Mouse (Mus musculus): Measurements from ENCODE around the gene Iba57. TPM values are rescaled to one million over a fixed set of nuclear protein-coding genes. Genes with fewer than 3 reads are reported as not detected.

The Iba57 gene
- polyA plus RNA-seq, 1 experiment from 2014 or later = 5.0 TPM

DNA sequence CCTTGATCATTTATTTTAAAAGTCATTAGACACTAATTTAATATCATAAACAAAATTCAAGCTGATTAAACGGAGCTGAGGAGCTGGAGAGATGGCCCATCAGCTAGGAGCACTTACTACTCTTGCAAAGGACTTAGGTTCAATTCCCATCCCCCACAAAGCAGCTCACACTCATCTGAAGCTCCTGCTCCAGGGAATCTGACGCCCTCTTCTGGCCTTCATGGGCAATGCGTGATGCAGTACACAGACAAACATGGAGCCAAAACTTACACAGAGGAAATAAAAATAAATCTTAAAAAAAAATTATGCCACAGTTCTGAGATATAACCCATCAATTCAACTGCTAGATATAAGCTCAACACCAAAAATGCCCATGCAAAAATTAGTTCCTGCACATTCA, 11.8 kb downstream of the Iba57 start:
- Histone ChIP-seq H3K27ac (no peak overlapping the region), H3K4me1 (replicated peaks) (no peaks in the 10 kb centered on the region), H3K4me2 (no peak overlapping the region), H3K9ac (replicated peaks) (no peak overlapping the region), H3K27me3 (no peaks in the 10 kb centered on the region), H3K4me3 (replicated peaks) (no peak overlapping the region), H3K9me3 (no peaks in the 10 kb centered on the region), H3K36me3 (peaks cover 9% of the 10 kb centered on the region)
- no peak for ATAC-seq (ENCODE audit: insufficient number of reproducible peaks, insufficient read depth, low FRiP score, low TSS enrichment, low read depth)
- 31% methylated on average over 3 of the region's 3 CpGs for WGBS

DNA sequence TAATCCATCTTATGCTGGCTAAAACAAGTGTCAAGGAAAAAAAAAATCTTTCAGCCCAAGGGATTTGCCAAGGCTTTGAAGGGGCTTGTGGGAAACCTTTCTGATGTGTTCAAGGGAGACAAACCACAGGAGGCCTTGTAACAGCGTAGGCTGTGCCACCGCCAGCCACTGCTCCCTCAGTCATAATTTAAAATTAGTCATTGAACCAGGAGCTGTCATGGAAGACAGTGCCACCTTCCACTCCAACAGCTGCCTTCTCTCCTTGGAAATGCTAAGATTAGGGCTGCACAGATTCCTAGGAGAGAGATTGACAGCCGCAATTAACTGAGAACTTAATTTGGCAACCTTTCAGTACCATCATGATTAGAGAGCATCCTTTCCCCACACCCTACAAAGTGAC, 14.2 kb downstream of the Iba57 start:
- H3K4me2 ChIP-seq = no peak overlapping the region
- no peak overlapping the region for H3K27ac ChIP-seq
- 68% methylated on average over 3 of the region's 3 CpGs for WGBS
- ATAC-seq (ENCODE audit: insufficient number of reproducible peaks, insufficient read depth, low FRiP score, low TSS enrichment, low read depth) = no peak
- H3K4me1 ChIP-seq (replicated peaks) = no peaks in the 10 kb centered on the region
- H3K27me3 ChIP-seq = 0 out of 2 replicates have a peak, but pooled peaks cover 3% of the 10 kb centered on the region
- no peaks in the 10 kb centered on the region for H3K9me3 ChIP-seq
- H3K9ac ChIP-seq (replicated peaks) = no peak overlapping the region
- H3K36me3 ChIP-seq = no peaks in the 10 kb centered on the region
- no peak overlapping the region for H3K4me3 ChIP-seq (replicated peaks)

DNA sequence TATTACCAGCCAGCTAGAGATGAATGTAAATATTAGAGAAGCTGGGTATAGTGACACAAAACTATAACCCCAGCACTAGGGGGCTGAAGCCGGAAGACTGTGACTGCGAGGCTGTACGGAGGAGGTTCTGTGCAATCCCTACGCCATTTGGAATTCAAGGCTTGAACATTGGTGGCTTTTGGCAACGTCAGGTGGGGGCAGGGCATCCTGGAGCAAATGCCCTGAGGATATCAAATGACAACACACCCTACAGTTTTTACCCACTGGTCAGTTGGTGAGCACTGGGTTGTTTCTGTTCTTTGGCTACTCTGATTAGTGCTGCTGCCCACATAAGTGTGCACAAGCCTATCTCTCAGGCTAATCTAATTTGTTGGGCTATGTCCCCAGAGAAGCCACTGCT, 20.6 kb downstream of the Iba57 start:
- no peak for ATAC-seq (ENCODE audit: insufficient number of reproducible peaks, insufficient read depth, low FRiP score, low TSS enrichment, low read depth)
- WGBS = 69% methylated on average over 5 of the region's 5 CpGs
- Histone ChIP-seq H3K9me3 (no peaks in the 10 kb centered on the region), H3K4me1 (replicated peaks) (no peaks in the 10 kb centered on the region), H3K4me3 (replicated peaks) (no peak overlapping the region), H3K27me3 (peaks cover 18% of the 10 kb centered on the region), H3K4me2 (no peak overlapping the region), H3K36me3 (no peaks in the 10 kb centered on the region), H3K27ac (no peak overlapping the region), H3K9ac (replicated peaks) (no peak overlapping the region)

DNA sequence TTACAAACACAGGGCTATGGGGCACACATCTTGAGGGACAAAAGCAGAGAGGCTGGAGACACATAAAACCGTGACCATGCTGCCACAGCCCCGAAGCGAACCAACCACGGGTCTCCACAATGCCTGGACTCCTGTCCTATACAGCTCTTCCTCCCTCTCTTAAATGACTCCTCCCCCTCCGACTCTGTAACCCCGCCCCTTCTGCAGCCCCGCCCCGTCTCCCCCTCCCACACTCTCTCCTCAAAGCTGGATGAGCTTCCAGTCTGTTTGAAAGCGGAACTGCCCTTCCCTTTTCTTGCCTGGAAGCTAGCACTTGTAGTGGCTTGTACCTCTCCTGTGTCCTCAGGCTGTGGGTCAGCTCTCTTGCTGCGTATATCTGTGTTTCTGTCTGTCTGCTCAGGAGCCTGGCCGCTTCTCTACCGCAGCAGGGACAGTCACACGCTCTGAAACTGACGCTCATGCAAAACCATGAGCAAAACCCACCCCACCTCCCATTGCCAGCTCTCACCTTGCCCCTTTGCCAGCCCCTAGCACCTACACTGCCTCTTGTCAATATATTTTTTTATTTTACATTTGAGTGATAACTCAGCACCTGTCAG, 21.7 kb downstream of the Iba57 start:
- Histone ChIP-seq H3K9ac (replicated peaks) (no peak overlapping the region), H3K9me3 (no peaks in the 10 kb centered on the region), H3K27ac (no peak overlapping the region), H3K27me3 (peaks cover 28% of the 10 kb centered on the region), H3K4me2 (peak overlapping the region; percentile 30; the same call in 1 of the 2 replicates), H3K36me3 (no peaks in the 10 kb centered on the region), H3K4me1 (replicated peaks) (no peaks in the 10 kb centered on the region), H3K4me3 (replicated peaks) (no peak overlapping the region)
- ATAC-seq (ENCODE audit: insufficient number of reproducible peaks, insufficient read depth, low FRiP score, low TSS enrichment, low read depth) = no peak
- 11% methylated on average over 14 of the region's 14 CpGs for WGBS

DNA sequence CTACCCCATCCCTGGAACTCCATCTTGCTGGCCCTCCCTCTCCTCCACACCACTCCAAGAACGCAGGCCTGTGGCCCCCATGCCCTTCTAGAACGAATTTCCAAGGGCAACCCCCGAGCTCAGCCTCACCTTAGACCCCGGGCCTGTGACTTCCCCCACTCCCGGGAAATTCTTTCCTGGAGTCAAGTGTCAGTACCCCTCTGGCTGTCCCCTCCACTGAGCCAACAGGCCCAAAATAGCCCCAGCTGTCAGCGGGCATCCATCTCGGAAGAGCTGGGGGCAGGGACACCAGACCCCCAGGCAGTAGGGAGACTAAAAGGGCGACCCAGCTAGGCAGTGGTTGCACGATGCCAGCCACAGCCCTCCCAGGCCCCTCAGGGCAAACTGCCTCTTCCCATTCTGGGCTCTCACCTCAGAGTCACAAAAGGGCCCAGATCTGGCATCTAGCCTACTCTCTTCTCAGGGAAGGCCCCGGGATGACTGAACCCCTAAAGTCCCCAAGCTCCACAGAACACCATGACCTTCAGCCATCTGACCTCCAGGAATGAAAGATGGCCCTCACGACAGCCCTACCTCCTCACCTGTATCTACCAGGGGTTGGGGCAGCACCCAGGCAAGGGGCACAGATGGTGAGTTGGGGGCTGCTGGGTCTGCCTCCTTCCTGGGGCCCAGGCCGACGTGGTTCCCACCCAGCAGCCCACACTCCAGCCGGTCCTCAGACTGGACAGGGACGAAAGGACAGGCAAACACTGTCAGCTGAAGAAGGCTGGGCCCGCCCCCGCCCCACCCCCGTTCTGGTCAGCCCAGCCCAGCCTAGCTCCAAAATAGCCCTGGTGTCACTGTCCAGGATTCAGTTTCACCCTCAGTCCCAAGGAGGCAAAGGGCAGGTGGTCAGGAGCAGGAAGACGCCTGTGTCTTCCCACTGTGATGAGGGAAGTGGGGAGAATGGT, 24.7 kb downstream of the Iba57 start:
- ATAC-seq (ENCODE audit: insufficient number of reproducible peaks, insufficient read depth, low FRiP score, low TSS enrichment, low read depth) = no peak
- Histone ChIP-seq H3K27ac (no peak overlapping the region), H3K9me3 (no peaks in the 10 kb centered on the region), H3K9ac (replicated peaks) (no peak overlapping the region; the same call in 1 of the 2 replicates), H3K4me1 (replicated peaks) (peaks cover 11% of the 10 kb centered on the region), H3K4me2 (no peak overlapping the region), H3K36me3 (no peaks in the 10 kb centered on the region), H3K27me3 (peaks cover 56% of the 10 kb centered on the region), H3K4me3 (replicated peaks) (no peak overlapping the region)
- WGBS = 61% methylated on average over 19 of the region's 19 CpGs

DNA sequence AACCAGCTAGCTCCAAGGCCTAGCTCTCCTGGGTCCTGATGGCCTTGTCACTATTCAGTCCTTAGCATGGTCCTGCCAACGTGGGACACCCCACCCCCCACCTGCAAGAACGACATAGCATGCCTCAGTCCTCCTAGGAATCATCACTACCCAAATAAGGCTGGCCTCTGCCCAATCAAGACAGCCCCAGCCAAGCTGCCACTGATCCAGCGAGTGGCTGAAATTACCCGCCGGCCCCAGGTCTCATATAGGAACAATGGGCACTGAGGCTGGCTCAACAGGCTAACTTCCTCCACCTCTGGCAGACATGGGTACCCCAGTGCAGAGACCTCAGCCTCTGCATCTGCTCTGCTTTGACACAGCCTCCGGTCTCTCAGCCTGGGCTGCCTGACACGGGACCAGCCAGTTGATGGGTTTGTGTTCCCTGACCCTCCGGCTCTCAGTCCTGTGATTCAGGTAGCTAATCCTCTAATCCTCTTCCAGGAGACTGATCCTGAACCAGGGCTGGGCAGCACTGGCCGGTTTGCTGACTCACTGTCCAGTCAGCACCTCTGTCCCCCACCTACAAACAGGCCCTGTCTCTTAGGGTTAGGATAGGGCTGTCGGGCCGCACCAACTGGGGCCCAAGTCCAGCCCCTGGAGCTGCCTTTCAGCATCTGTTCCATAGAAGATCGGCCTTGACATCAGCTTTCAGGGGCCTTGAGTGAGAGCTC, 26.4 kb downstream of the Iba57 start:
- H3K36me3 ChIP-seq = no peaks in the 10 kb centered on the region
- H3K9me3 ChIP-seq = no peaks in the 10 kb centered on the region
- H3K4me2 ChIP-seq = no peak overlapping the region
- ATAC-seq (ENCODE audit: insufficient number of reproducible peaks, insufficient read depth, low FRiP score, low TSS enrichment, low read depth) = no peak
- H3K9ac ChIP-seq (replicated peaks) = no peak overlapping the region
- H3K27me3 ChIP-seq = peaks cover 72% of the 10 kb centered on the region
- no peak overlapping the region for H3K4me3 ChIP-seq (replicated peaks)
- H3K27ac ChIP-seq = no peak overlapping the region
- 68% methylated on average over 12 of the region's 12 CpGs for WGBS
- peaks cover 11% of the 10 kb centered on the region for H3K4me1 ChIP-seq (replicated peaks)

DNA sequence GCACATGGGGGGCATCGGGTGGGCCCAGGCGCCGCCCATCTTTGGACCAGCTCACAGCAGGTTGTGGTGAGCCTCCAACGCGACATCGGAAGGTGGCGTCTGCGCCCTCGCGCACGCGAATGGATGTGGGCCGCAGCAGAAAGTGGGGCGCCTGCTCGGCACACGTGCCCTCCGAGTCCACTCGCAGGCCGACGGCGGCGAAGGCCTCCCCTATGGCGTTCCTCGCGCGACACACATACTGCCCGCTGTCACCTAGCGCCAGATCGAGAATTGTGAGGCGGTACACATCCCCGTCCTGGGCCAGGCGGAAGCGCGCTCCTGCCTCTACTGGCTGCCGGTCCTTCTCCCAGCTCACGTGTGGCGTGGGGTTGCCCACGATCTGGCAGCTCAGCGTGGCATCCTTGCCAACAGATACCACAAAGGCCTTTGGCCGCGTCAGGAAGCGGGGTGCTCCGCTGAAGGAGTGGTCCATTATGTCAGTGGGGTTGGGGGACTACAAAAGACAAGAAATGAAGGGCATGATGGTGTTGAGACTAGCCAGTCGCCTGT, 27.6 kb downstream of the Iba57 start, which contains the start of gene Obscn:
TSS of gene Obscn (minus strand) at position 499 of the 549 bp plus-strand sequence.
- 18% methylated on average over 44 of the region's 44 CpGs for WGBS
- Histone ChIP-seq H3K4me3 (replicated peaks) (peak within 1 kb of the TSS; percentile 26), H3K4me1 (replicated peaks) (peaks cover 11% of the 10 kb centered on the region), H3K9me3 (no peaks in the 10 kb centered on the region), H3K4me2 (peak within 1 kb of the TSS; percentile 48), H3K36me3 (no peaks in the 10 kb centered on the region), H3K9ac (replicated peaks) (0 out of 2 replicates have a peak within 1 kb of the TSS, but pooled peaks have one; percentile 34), H3K27ac (no peak within 1 kb of the TSS), H3K27me3 (peaks cover 84% of the 10 kb centered on the region)
- no peak for ATAC-seq (ENCODE audit: insufficient number of reproducible peaks, insufficient read depth, low FRiP score, low TSS enrichment, low read depth)

DNA sequence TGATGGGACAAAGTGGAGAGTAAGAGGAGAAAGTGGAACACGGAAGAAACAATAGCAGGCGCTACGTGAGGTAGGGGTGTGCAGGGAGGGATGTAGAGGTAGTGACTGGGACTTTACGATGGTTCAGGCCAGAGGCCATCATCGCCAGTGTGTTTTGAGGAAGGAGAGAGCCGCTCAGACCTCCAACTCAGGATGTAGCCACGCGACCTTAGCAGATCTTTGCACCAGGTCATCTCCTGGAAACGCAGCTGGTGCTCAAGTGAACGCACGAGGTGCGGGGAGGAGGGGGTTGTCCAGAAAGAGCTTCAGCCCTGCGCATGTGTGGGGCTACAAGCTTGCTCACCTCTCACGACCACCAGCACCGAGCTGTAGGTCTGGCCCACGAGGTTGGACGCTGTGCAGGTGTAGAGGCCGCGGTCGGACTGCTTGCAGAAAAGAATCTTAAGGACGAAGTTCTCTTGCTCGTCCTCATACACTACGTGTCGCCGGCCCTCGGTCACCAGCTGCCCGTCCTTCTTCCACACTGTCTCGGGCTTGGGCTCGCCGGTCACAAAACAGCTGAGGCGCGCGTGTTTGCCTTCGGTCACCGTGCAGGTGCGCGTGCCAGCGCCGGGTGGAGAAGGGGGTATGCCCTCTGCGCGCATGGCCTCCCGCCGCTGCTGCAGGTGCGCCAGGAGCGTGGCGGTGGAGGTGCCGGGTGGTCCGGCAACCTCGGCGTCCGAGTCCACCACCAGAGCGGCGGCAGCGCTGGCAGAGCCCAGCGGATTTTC, 28.3 kb downstream of the Iba57 start:
- peaks cover 11% of the 10 kb centered on the region for H3K4me1 ChIP-seq (replicated peaks)
- no peaks in the 10 kb centered on the region for H3K9me3 ChIP-seq
- H3K36me3 ChIP-seq = no peaks in the 10 kb centered on the region
- H3K9ac ChIP-seq (replicated peaks) = no peak overlapping the region
- peak overlapping the region; percentile 48 for H3K4me2 ChIP-seq
- peak overlapping the region; percentile 26 for H3K4me3 ChIP-seq (replicated peaks)
- H3K27ac ChIP-seq = no peak overlapping the region
- no peak for ATAC-seq (ENCODE audit: insufficient number of reproducible peaks, insufficient read depth, low FRiP score, low TSS enrichment, low read depth)
- WGBS = 7% methylated on average over 55 of the region's 55 CpGs
- H3K27me3 ChIP-seq = peaks cover 90% of the 10 kb centered on the region

DNA sequence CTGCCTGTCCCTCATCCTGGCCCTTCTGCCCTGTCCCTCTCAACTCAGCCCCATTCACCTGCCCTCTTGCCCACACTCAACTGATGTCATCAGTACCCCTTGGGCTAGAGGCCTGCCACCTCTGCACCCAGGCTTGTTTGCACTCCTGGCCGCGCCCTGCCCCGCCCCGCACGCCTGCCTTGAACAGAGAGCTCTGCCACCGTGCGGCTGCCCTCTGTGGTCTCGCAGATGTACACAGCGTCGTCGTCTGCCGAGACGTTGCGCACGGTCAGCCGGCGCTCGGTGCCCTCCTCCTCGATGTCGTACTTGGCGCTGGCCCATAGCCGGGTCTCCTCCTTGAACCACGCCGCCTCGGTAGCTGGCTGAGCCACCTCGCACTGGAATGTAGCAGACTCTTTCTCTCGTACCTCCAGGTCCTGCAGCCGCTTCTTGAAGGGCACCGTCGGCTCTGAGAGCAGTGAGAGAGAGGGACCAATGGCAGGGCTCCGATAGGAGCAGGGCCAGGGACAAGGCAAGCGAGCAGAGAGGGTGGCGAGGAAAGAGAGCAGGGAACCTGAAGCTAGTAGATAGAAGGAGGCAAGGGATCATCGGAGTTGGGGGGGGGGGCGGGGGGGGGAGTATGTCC, 29.1 kb downstream of the Iba57 start:
- H3K9ac ChIP-seq (replicated peaks) = no peak overlapping the region
- H3K4me1 ChIP-seq (replicated peaks) = peaks cover 11% of the 10 kb centered on the region
- no peaks in the 10 kb centered on the region for H3K36me3 ChIP-seq
- ATAC-seq (ENCODE audit: insufficient number of reproducible peaks, insufficient read depth, low FRiP score, low TSS enrichment, low read depth) = no peak
- whole genome bisulfite sequencing = 7% methylated on average over 34 of the region's 35 CpGs
- peak overlapping the region; percentile 26 for H3K4me3 ChIP-seq (replicated peaks)
- H3K27me3 ChIP-seq = peaks cover 92% of the 10 kb centered on the region
- H3K9me3 ChIP-seq = no peaks in the 10 kb centered on the region
- H3K4me2 ChIP-seq = peak overlapping the region; percentile 48
- H3K27ac ChIP-seq = no peak overlapping the region

DNA sequence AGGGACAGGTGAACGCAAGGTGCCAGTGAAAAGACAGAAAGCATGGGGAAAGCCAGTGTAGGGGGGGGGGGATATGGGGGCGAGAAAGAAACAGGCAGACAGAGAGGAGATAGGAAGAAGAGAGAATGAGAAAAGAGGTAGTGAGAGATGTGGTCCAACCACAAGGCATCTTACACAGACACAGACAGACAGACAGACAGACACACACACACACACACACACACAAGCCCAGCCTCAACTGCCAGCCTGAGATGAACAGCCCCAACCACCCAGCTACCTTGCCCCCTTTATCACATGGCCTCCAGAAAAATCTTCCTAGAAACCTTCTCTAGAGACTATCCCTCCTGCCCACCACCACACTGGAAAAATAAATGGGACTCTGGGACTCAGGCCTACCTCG, 31.5 kb downstream of the Iba57 start:
- H3K9me3 ChIP-seq = no peaks in the 10 kb centered on the region
- peaks cover 11% of the 10 kb centered on the region for H3K4me1 ChIP-seq (replicated peaks)
- H3K27ac ChIP-seq = no peak overlapping the region
- no peak for ATAC-seq (ENCODE audit: insufficient number of reproducible peaks, insufficient read depth, low FRiP score, low TSS enrichment, low read depth)
- no peak overlapping the region for H3K9ac ChIP-seq (replicated peaks)
- WGBS = 83% methylated on average over 2 of the region's 3 CpGs
- no peak overlapping the region for H3K4me2 ChIP-seq
- H3K27me3 ChIP-seq = peaks cover 73% of the 10 kb centered on the region
- H3K4me3 ChIP-seq (replicated peaks) = no peak overlapping the region
- H3K36me3 ChIP-seq = no peaks in the 10 kb centered on the region
